Mouse (Mus musculus) B cell, adult 62 days (primary cell): ENCODE results near the gene Ercc1. TPM values are rescaled to one million over a fixed set of nuclear protein-coding genes. Genes with fewer than 3 reads are reported as not detected.

Experiments used
- total RNA-seq: library from RNA; stranded (reverse); gene quantifications from 4 replicates; pipeline ENCODE4 v1.2.4, GENCODE M21; 2023

The Ercc1 gene
- 59.1 to 71.4 TPM (median 68.3 TPM) in 4 replicates for total RNA-seq

DNA sequence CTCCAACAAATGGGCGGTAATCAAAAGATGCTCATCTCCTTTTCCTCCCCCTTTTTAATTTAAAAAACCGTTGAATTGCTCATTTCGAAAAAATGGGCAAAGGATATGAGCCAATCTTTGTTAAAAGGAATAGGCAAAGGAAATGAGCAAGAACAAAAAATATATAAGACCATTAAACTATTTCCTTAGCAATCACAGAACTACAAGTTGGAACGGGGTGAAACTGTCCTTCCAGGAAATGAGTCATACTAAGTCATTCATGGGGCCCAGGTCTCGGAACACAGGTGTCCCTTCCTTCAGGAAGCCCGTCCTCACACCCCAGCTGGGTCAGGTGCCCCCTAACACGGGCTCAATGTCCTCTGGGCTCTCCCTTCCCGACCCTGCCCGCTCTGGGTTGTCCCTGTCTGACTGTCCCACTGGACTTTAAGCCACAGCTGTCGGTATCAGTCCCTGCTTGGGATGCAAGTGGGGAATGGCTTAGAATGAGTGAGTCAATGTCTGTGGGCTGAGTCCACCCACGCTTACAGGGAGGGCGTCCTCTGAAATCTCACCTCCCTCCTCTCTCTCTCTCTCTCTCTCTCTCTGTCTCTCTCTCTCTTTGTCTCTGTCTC lies at the start of gene Ercc1:
Gene Ercc1, plus strand, starts transcription at position 542 of the 611 bp plus-strand sequence.

DNA sequence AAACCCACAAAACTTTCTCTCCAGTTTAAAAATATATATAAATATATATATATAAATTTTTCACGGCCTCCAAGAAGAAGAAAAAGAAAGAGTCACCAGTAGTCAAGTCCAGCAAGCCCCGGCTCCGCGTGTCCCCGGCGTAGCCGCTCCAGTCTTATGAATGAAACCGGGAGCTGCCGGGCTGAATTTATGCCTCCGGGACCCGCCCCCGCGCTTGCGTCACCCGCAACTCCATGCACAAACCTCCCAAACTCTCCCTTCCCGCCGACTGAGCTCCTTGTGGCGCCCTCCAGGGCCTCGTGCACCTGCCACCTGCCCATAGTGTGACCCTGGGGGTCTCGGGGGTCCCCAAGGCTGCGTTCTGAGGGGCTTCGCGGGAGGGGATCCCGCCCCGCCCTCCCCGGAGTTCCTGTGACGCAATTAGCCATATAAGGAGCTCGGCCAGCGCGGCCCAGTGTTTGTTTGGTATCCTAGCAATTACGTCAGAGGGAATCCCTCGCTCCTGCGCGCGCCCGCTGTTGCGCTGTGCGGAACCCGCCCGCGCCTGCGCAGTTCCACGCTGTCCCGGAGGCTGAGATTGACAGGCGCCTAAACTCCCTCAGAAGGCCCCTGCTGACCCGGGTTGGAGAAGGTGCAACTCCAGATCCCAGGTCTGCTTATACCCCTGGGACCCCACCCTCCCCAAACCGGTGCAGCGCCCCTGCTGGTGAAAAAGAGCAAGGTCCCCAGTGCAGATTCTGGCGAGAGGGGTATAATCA lies 34.5 kb upstream of the Ercc1 start, which contains the start of gene Fosb:
Gene Fosb, minus strand, starts transcription at position 168 of the 758 bp plus-strand sequence.

DNA sequence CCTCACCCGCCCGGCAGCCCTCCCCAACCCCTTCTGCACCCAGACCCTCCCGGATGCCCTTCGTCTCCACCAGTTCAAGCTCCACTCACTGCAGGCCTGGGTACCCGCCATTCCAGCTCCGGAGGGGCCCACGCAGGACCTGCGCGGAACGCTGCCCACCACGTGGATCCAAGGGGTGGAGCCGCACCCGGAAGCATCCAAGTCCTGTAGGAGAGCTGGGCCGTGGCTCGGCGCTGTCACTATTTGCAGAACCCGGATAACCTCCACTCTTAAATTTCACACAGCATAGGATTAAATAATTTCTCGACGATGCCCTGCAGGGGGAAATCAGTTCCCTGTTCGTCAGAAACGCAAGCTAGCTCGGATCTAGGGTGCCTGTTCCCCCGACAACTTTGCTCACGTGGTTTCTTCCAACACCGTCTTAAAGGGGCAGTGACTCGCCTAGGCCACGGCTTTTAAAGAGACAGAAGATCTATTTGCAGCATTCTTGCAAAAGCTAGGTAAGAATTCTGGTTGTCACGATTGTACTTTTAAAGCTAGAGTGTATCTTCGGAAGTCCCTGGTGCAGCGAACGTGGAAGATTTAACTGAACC lies 14.8 kb downstream of the Ercc1 start, which contains the start of the genes Cd3eap and Ppp1r13l:
Gene Cd3eap, minus strand, starts transcription at position 185 of the 593 bp plus-strand sequence.
Gene Ppp1r13l, plus strand, starts transcription at position 451 of the 593 bp plus-strand sequence.

DNA sequence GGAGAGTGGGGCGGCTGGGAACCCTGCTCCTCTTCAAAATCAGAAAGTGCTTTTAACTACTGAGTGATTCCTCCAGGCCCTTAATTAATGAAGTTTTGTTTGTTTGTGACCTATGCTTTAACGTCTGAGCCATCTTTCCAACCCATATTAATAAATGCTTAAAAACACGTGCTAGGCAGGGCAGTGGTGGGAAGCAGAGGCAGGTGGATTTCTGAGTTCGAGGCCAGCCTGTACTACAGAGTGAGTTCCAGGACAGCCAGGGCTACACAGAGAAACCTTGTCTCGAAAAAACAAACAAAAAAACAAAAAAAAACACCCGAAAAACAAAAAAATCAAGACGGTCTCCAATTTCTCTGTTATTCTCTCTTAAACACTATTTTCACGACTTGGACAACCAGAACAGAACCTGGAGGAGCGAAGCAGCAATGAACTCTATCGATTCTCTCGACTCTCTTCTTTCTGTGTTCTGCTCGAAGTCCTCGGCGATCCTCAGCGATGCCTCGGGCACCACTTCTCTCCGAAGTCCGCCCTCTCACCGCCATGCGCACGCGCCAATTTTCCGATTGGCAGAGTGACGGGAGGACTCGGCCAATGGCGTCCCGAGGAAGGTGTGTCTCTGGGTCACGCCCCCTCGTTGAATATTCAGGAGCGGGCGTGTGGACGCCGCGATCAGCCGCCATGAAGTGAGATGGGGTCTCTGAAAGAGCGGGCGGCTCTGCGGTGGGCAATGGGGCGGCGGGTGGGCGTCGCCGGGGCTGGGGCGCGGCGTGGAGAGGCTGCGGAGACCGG lies 37.0 kb downstream of the Ercc1 start, which contains the start of gene Ercc2:
Gene Ercc2, plus strand, starts transcription at position 634 of the 789 bp plus-strand sequence.

DNA sequence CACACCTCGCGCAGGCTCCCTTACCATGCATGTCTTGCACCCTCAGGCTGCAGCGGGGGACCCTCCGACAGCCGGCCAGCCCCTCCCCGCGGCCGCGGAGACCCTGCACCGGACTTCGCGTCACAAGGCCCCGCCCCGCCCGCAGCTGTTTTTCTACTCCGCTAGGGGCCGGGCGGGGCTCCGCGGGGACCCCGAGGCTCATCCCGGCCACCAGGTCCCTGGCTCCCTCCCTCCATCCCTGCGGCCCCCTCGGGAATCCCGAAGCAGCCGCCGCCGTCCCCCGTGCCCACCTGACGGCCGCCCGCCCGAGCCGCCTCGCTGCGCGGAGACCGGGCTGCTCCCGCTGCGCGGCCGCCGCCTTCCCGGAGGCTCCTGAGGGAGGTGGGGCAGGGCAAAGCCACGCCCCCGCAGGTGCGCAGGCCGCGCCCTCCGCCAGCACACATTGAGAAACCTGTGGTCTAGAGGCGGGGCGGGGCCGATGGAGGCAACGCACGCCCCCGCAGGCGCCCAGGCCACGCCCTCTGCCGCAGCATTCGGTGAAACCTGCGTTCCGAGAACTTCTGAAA lies 59.2 kb downstream of the Ercc1 start, which contains the start of gene Klc3:
Gene Klc3, minus strand, starts transcription at position 374 of the 566 bp plus-strand sequence.

DNA sequence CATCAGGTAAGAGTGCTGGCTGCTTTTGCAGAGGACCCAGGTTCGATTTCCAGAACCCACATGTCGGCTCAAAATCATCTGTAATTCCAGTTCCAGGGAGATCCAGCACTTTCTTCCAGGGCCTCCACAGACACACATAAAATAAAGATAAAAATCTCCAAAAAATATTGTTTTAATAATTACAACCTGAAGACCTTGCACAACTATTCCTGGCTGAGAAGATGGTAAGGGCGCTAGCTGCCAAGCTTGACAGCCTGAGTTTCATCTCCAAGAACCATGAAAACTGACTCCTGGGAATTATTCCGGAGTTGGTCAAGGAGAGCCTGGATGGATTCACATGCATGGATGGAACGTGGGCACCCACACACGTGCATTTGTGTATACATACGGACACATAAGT lies 59.9 kb downstream of the Ercc1 start, which contains the start of gene Ckm:
Gene Ckm, plus strand, starts transcription at position 301 of the 400 bp plus-strand sequence.

Other genes starting within 250 kb of the Ercc1 start
- not detected in 4 replicates for gene Gm4969, start 226.4 kb upstream of the Ercc1 start, total RNA-seq
- 20.6 to 21.9 TPM (median 21.4 TPM) in 4 replicates for gene Fbxo46, start 224.9 kb upstream of the Ercc1 start, total RNA-seq
- gene Qpctl, start 195.5 kb upstream of the Ercc1 start, total RNA-seq: 9.9 to 12.7 TPM (median 10.7 TPM) in 4 replicates
- 86.8 to 98.6 TPM (median 92.5 TPM) in 4 replicates for gene Snrpd2, start 195.1 kb upstream of the Ercc1 start, total RNA-seq
- gene Gipr, start 178.7 kb upstream of the Ercc1 start, total RNA-seq: not detected in 4 replicates
- gene Eml2, start 168.4 kb upstream of the Ercc1 start, total RNA-seq: 19.1 to 28.1 TPM (median 21.6 TPM) in 4 replicates
- not detected in 4 replicates for gene Gpr4, start 132.2 kb upstream of the Ercc1 start, total RNA-seq
- 52.4 to 62.7 TPM (median 54.4 TPM) in 4 replicates for gene Opa3, start 116.4 kb upstream of the Ercc1 start, total RNA-seq
- gene Vasp, start 73.0 kb upstream of the Ercc1 start, total RNA-seq: 346 to 371 TPM (median 369 TPM) in 4 replicates
- not detected in 4 replicates for gene Ppm1n, start 64.7 kb upstream of the Ercc1 start, total RNA-seq
- 0.15 to 0.27 TPM in 2 of 4 replicates, not detected in the others for gene Rtn2, start 62.2 kb upstream of the Ercc1 start, total RNA-seq
- gene Fosb, start 34.7 kb upstream of the Ercc1 start, total RNA-seq: 2,427 to 3,505 TPM (median 2,938 TPM) in 4 replicates
- 4.3 to 7.0 TPM (median 5.9 TPM) in 4 replicates for gene Cd3eap, start 14.7 kb downstream of the Ercc1 start, total RNA-seq
- gene Ppp1r13l, start 15.0 kb downstream of the Ercc1 start, total RNA-seq: 0.63 to 2.7 TPM (median 1.5 TPM) in 4 replicates
- 68.9 to 74.8 TPM (median 72.8 TPM) in 4 replicates for gene Ercc2, start 37.2 kb downstream of the Ercc1 start, total RNA-seq
- 0.60 to 1.2 TPM (median 0.86 TPM) in 4 replicates for gene Klc3, start 59.3 kb downstream of the Ercc1 start, total RNA-seq
- gene Ckm, start 60.0 kb downstream of the Ercc1 start, total RNA-seq: 0.97 TPM in 1 of 4 replicates, not detected in the others
- 26.4 to 33.1 TPM (median 28.6 TPM) in 4 replicates for gene Mark4, start 114.0 kb downstream of the Ercc1 start, total RNA-seq
- gene Exoc3l2, start 118.6 kb downstream of the Ercc1 start, total RNA-seq: not detected in 4 replicates
- 3.1 to 5.3 TPM (median 4.6 TPM) in 4 replicates for gene Bloc1s3, start 163.6 kb downstream of the Ercc1 start, total RNA-seq
- 27.9 to 35.9 TPM (median 30.9 TPM) in 4 replicates for gene Trappc6a, start 163.6 kb downstream of the Ercc1 start, total RNA-seq
- gene Nkpd1, start 173.1 kb downstream of the Ercc1 start, total RNA-seq: 0.31 to 0.78 TPM (median 0.53 TPM) in 4 replicates
- 55.1 to 64.0 TPM (median 60.2 TPM) in 4 replicates for gene Ppp1r37, start 218.3 kb downstream of the Ercc1 start, total RNA-seq
- 9.7 to 13.7 TPM (median 12.6 TPM) in 4 replicates for gene Zfp296, start 232.5 kb downstream of the Ercc1 start, total RNA-seq
- 72.4 to 80.4 TPM (median 77.1 TPM) in 4 replicates for gene Gemin7, start 232.8 kb downstream of the Ercc1 start, total RNA-seq